Mouse (Mus musculus) heart, adult 2 months (tissue): ENCODE measurements around the gene Ankrd34a. TPM values are rescaled to one million over a fixed set of nuclear protein-coding genes. Genes with fewer than 3 reads are reported as not detected.

Experiments used
- DNase-seq, 2 experiments: peaks; one replicate each; pipeline ENCODE4 v3.0.0; 2021
- H3K27ac ChIP-seq: fragments of 200-600 bp; 2 replicates; pipeline ENCODE4 v1.8.1; 2022
- H3K27me3 ChIP-seq: fragments of 200-500 bp; 2 replicates; pipeline ENCODE4 v1.6.1; 2012; ENCODE audit warnings: mild to moderate bottlenecking, low read length, inconsistent platforms, mixed read lengths; ENCODE audit not compliant: control insufficient read depth, insufficient read depth
- H3K36me3 ChIP-seq: fragments of 200-500 bp; 2 replicates; pipeline ENCODE4 v1.6.1; 2012; ENCODE audit warnings: low read length, inconsistent platforms; ENCODE audit not compliant: control insufficient read depth, insufficient read depth
- H3K4me1 ChIP-seq: fragments of 200-500 bp; 2 replicates; pipeline ENCODE4 v1.6.1; 2011; ENCODE audit warnings: low read length; ENCODE audit not compliant: control insufficient read depth, insufficient read depth
- H3K4me3 ChIP-seq: fragments of 200-600 bp; 2 replicates; pipeline ENCODE4 v1.8.1; 2022
- H3K79me2 ChIP-seq: fragments of 200-500 bp; replicated peaks from 2 replicates; pipeline ENCODE4 v1.6.1; 2012; ENCODE audit warnings: mild to moderate bottlenecking, inconsistent platforms, low read length, moderate library complexity, mixed read lengths; ENCODE audit not compliant: control insufficient read depth, insufficient read depth
- H3K9ac ChIP-seq: fragments of 200-500 bp; 2 replicates; pipeline ENCODE4 v1.6.1; 2012; ENCODE audit warnings: low read depth, mild to moderate bottlenecking, control low read depth, inconsistent platforms, low read length, mixed read lengths
- CTCF ChIP-seq: fragments of 200-600 bp; IDR thresholded peaks from 2 replicates; pipeline ENCODE4 v1.8.1; 2022; ENCODE audit warnings: antibody characterized with exemption, mild to moderate bottlenecking, moderate library complexity
- EP300 ChIP-seq: fragments of 200-500 bp; IDR thresholded peaks from 2 replicates; pipeline ENCODE4 v1.6.1; 2011; ENCODE audit warnings: low read depth, low read length, control low read depth; ENCODE audit not compliant: insufficient read depth
- POLR2A ChIP-seq: fragments of 200-500 bp; IDR thresholded peaks from 2 replicates; pipeline ENCODE4 v1.6.1; 2011; ENCODE audit warnings: mild to moderate bottlenecking, low read depth, low read length, control low read depth; ENCODE audit not compliant: insufficient read depth
- WGBS: fragments of 180-500 bp; shearing (Covaris S2); methylation state at CpG from one replicate; pipeline ENCODE4 v1.1.7; 2018; 5-methylcytosine and 5-hydroxymethylcytosine counted together
- intact Hi-C: fragments of 180-260 bp; cut with DNase I; formaldehyde crosslinking; loops from one replicate; pipeline ENCODE4 v1.15.1; 2025
- polyA plus RNA-seq: library from polyadenylated mRNA; depleted of rRNA; stranded (reverse); fragments of >200 nt; gene quantifications from 2 replicates; pipeline ENCODE4 v1.2.3, GENCODE M21; 2012
- total RNA-seq, 2 experiments: library from RNA; stranded (reverse); gene quantifications; 2 replicates each; pipeline ENCODE4 v1.2.3; 2021

The Ankrd34a gene
- total and polyA plus RNA-seq, 3 experiments, result 1.3 to 2.4 (median 2.1) TPM

- DNase-seq, result no peak
- H3K27me3 ChIP-seq, result no peaks in the 10 kb centered on the region
- 71% methylated on average over 11 of the region's 11 CpGs for WGBS
- H3K9ac ChIP-seq, result peak overlapping the region; percentile 21
- peak overlapping the region; percentile 100 for H3K27ac ChIP-seq
- H3K4me1 ChIP-seq, result peaks cover 42% of the 10 kb centered on the region
- no peaks in the 10 kb centered on the region for H3K79me2 ChIP-seq
- no peaks in the 10 kb centered on the region; the same call in 1 of the 2 replicates for H3K36me3 ChIP-seq
- H3K4me3 ChIP-seq, result peak overlapping the region; percentile 39
- intact Hi-C loops, result no loop called here
- TF ChIP-seq CTCF, result no peak
- no peak for TF ChIP-seq EP300
- no peak for TF ChIP-seq POLR2A
Observed at GRCm38 (mm10) chr3:96569966-96570605, 26.4 kb upstream of the Ankrd34a start.

GRCm38 (mm10) chr3:96570643-96571042 is 25.8 kb upstream of the Ankrd34a start:
- 21% methylated on average over 7 of the region's 7 CpGs for WGBS

GRCm38 (mm10) chr3:96571336-96571735 is 25.1 kb upstream of the Ankrd34a start:
- DNase-seq, result peak in 1 of 2 experiments; percentile 31

More at GRCm38 (mm10) chr3:96570643-96571042, 25.8 kb upstream of the Ankrd34a start:
- Histone ChIP-seq H3K27me3 (no peaks in the 10 kb centered on the region), H3K4me1 (peaks cover 46% of the 10 kb centered on the region), H3K9ac (peak overlapping the region; percentile 10; the same call in 1 of the 2 replicates), H3K36me3 (no peaks in the 10 kb centered on the region; the same call in 1 of the 2 replicates), H3K27ac (peak overlapping the region; percentile 100), H3K4me3 (peak overlapping the region; percentile 4; the same call in 1 of the 2 replicates), H3K79me2 (no peaks in the 10 kb centered on the region)
- intact Hi-C loops, result no loop called here
- no peak for TF ChIP-seq EP300
- no peak; the same call in 1 of the 2 replicates for TF ChIP-seq POLR2A
- TF ChIP-seq CTCF, result no peak
- peak; percentile 44 to 45 for DNase-seq

GRCm38 (mm10) chr3:96571896-96572698 is 24.3 kb upstream of the Ankrd34a start:
- TF ChIP-seq CTCF (no peak), POLR2A (peak; percentile 66), EP300 (peak; percentile 85)
- Histone ChIP-seq H3K4me3 (no peak overlapping the region), H3K27me3 (no peaks in the 10 kb centered on the region), H3K27ac (peak overlapping the region; percentile 100), H3K4me1 (peaks cover 52% of the 10 kb centered on the region), H3K79me2 (no peaks in the 10 kb centered on the region), H3K36me3 (no peaks in the 10 kb centered on the region; the same call in 1 of the 2 replicates), H3K9ac (peak overlapping the region; percentile 11; the same call in 1 of the 2 replicates)
- intact Hi-C loops, result no loop called here
- WGBS, result 36% methylated on average over 16 of the region's 16 CpGs
- DNase-seq, result peak; percentile 70 to 81

More at GRCm38 (mm10) chr3:96571336-96571735, 25.1 kb upstream of the Ankrd34a start:
- WGBS, result 39% methylated on average over 2 of the region's 2 CpGs
- no peaks in the 10 kb centered on the region; the same call in 1 of the 2 replicates for H3K36me3 ChIP-seq
- H3K9ac ChIP-seq, result peak overlapping the region; percentile 10; the same call in 1 of the 2 replicates
- peaks cover 50% of the 10 kb centered on the region for H3K4me1 ChIP-seq
- no peak for TF ChIP-seq EP300
- no peak for TF ChIP-seq CTCF
- TF ChIP-seq POLR2A, result no peak
- no peaks in the 10 kb centered on the region for H3K79me2 ChIP-seq
- peak overlapping the region; percentile 100 for H3K27ac ChIP-seq
- no peak overlapping the region for H3K4me3 ChIP-seq
- no peaks in the 10 kb centered on the region for H3K27me3 ChIP-seq
- intact Hi-C loops, result no loop called here

GRCm38 (mm10) chr3:96573611-96574511 is 22.6 kb upstream of the Ankrd34a start:
- peak overlapping the region; percentile 6 for H3K9ac ChIP-seq
- 23% methylated on average over 19 of the region's 19 CpGs for WGBS
- H3K4me3 ChIP-seq, result no peak overlapping the region
- peaks cover 57% of the 10 kb centered on the region for H3K4me1 ChIP-seq
- no peaks in the 10 kb centered on the region for H3K79me2 ChIP-seq
- 0 out of 2 replicates have a peak, but pooled peaks have one; percentile 19 for TF ChIP-seq POLR2A
- TF ChIP-seq CTCF, result no peak
- peak overlapping the region; percentile 100 for H3K27ac ChIP-seq
- DNase-seq, result peak; percentile 53 to 70
- intact Hi-C loops, result no loop called here
- no peaks in the 10 kb centered on the region; the same call in none of the 2 replicates for H3K36me3 ChIP-seq
- no peaks in the 10 kb centered on the region for H3K27me3 ChIP-seq
